Mouse (Mus musculus) embryonic facial prominence, embryonic 13.5 days (tissue): ENCODE data around the gene Galnt6. TPM values are rescaled to one million over a fixed set of nuclear protein-coding genes. Genes with fewer than 3 reads are reported as not detected.

Source experiments
- ATAC-seq: fragments of 200-750 bp; cut with Nextera tagmentation; 2 replicates; pipeline ENCODE4 v1.8.0; 2017; ENCODE audit warnings: low read depth; ENCODE audit not compliant: insufficient number of reproducible peaks, insufficient read depth, low FRiP score, low TSS enrichment
- H3K27ac ChIP-seq: fragments of 300-500 bp; sonication (generic); 2 replicates; pipeline ENCODE4 v1.5.1; 2015; ENCODE audit warnings: moderate library complexity, mild to moderate bottlenecking, inconsistent platforms
- H3K27me3 ChIP-seq: fragments of 300-500 bp; sonication (generic); 2 replicates; pipeline ENCODE4 v1.6.1; 2015; ENCODE audit warnings: mild to moderate bottlenecking, inconsistent platforms
- H3K36me3 ChIP-seq: fragments of 300-500 bp; sonication (generic); 2 replicates; pipeline ENCODE4 v1.6.1; 2015; ENCODE audit warnings: mild to moderate bottlenecking, inconsistent platforms
- H3K4me1 ChIP-seq: fragments of 300-500 bp; sonication (generic); 2 replicates; pipeline ENCODE4 v1.6.1; 2015; ENCODE audit warnings: inconsistent platforms
- H3K4me2 ChIP-seq: fragments of 300-500 bp; sonication (generic); 2 replicates; pipeline ENCODE4 v1.6.1; 2015; ENCODE audit warnings: moderate library complexity, mild to moderate bottlenecking, inconsistent platforms
- H3K4me3 ChIP-seq: fragments of 300-500 bp; sonication (generic); 2 replicates; pipeline ENCODE4 v1.5.1; 2015; ENCODE audit warnings: mild to moderate bottlenecking, inconsistent platforms
- H3K9ac ChIP-seq: fragments of 300-500 bp; sonication (generic); 2 replicates; pipeline ENCODE4 v1.6.1; 2015; ENCODE audit warnings: mild to moderate bottlenecking, inconsistent platforms
- H3K9me3 ChIP-seq: fragments of 300-500 bp; sonication (generic); 2 replicates; pipeline ENCODE4 v1.6.1; 2016; ENCODE audit warnings: inconsistent platforms
- WGBS: fragments of 180-500 bp; shearing (Covaris S2); methylation state at CpG from one replicate; pipeline ENCODE4 v1.1.7; 2015; ENCODE audit warnings: mixed read lengths; 5-methylcytosine and 5-hydroxymethylcytosine counted together
- polyA plus RNA-seq: library from polyadenylated mRNA; unstranded; fragments of >200 nt; fragmentation: Nextera tagmentation; extraction: Ambion mirVana; gene quantifications from 2 replicates; pipeline ENCODE4 v1.2.1, GENCODE M21; 2015

Gene Galnt6
- polyA plus RNA-seq, 1 experiment from 2014 or later, result 1.3 TPM

- no peaks in the 10 kb centered on the region for H3K36me3 ChIP-seq
- 39% methylated on average over 3 of the region's 3 CpGs for WGBS
- no peak overlapping the region for H3K4me3 ChIP-seq
- H3K4me1 ChIP-seq, result peaks cover 3% of the 10 kb centered on the region; the same call in 1 of the 2 replicates
- peaks cover 8% of the 10 kb centered on the region; the same call in 1 of the 2 replicates for H3K27me3 ChIP-seq
- no peak overlapping the region for H3K9ac ChIP-seq
- no peak overlapping the region for H3K27ac ChIP-seq
- H3K4me2 ChIP-seq, result no peak overlapping the region
- H3K9me3 ChIP-seq, result no peaks in the 10 kb centered on the region
- no peak for ATAC-seq
Observed at GRCm38 (mm10) chr15:100680381-100680780, 48.8 kb downstream of the Galnt6 start.

- Histone ChIP-seq H3K4me2 (no peak overlapping the region), H3K4me3 (no peak overlapping the region), H3K9me3 (no peaks in the 10 kb centered on the region), H3K27me3 (no peaks in the 10 kb centered on the region), H3K27ac (no peak overlapping the region), H3K9ac (no peak overlapping the region), H3K4me1 (no peaks in the 10 kb centered on the region), H3K36me3 (no peaks in the 10 kb centered on the region)
- no peak for ATAC-seq
- WGBS, result 90% methylated on average over 14 of the region's 14 CpGs
Observed at GRCm38 (mm10) chr15:100679005-100679404, 50.2 kb downstream of the Galnt6 start.

- Histone ChIP-seq H3K4me3 (no peak overlapping the region), H3K9ac (no peak overlapping the region), H3K27ac (no peak overlapping the region), H3K4me1 (no peaks in the 10 kb centered on the region), H3K27me3 (no peaks in the 10 kb centered on the region), H3K4me2 (no peak overlapping the region), H3K36me3 (no peaks in the 10 kb centered on the region), H3K9me3 (no peaks in the 10 kb centered on the region)
- ATAC-seq, result no peak
- 61% methylated on average over 12 of the region's 12 CpGs for WGBS
Observed at GRCm38 (mm10) chr15:100678581-100678980, 50.6 kb downstream of the Galnt6 start.

- Histone ChIP-seq H3K9me3 (no peaks in the 10 kb centered on the region), H3K9ac (no peak overlapping the region), H3K27me3 (no peaks in the 10 kb centered on the region), H3K4me2 (no peak overlapping the region), H3K27ac (no peak overlapping the region), H3K4me3 (no peak overlapping the region), H3K4me1 (no peaks in the 10 kb centered on the region), H3K36me3 (no peaks in the 10 kb centered on the region)
- ATAC-seq, result no peak
- WGBS, result 88% methylated on average over 8 of the region's 8 CpGs
Observed at GRCm38 (mm10) chr15:100677675-100678074, 51.5 kb downstream of the Galnt6 start.

DNA sequence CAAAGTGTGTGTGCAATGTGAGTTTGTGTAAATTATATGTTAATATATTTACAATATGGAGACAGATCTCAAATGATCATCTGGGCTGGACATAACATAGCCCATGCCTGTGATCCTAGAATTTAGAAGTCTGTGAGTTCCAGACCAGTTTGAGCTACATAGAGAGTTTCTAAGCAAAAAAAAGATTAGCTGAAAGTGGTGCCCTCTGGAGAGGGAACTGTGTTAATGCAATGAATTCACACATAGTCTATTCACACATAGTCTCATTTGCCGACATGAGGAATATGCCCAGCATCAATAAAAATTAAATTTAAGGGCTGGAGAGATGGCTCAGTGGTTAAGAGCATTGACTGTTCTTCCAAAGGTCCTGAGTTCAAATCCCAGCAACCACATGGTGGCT, 52.7 kb downstream of the Galnt6 start:
- Histone ChIP-seq H3K27ac (no peak overlapping the region), H3K36me3 (no peaks in the 10 kb centered on the region), H3K4me2 (no peak overlapping the region), H3K4me1 (no peaks in the 10 kb centered on the region), H3K27me3 (no peaks in the 10 kb centered on the region), H3K9me3 (no peaks in the 10 kb centered on the region), H3K9ac (no peak overlapping the region), H3K4me3 (no peak overlapping the region)
- no peak for ATAC-seq
- 86% methylated on average over 1 of the region's 1 CpGs for WGBS

- no peaks in the 10 kb centered on the region for H3K36me3 ChIP-seq
- H3K27ac ChIP-seq, result no peak overlapping the region
- H3K4me3 ChIP-seq, result no peak overlapping the region
- no peak for ATAC-seq
- H3K4me2 ChIP-seq, result no peak overlapping the region
- H3K9ac ChIP-seq, result no peak overlapping the region
- 44% methylated on average over 3 of the region's 3 CpGs for WGBS
- H3K9me3 ChIP-seq, result no peaks in the 10 kb centered on the region
- H3K4me1 ChIP-seq, result no peaks in the 10 kb centered on the region
- H3K27me3 ChIP-seq, result no peaks in the 10 kb centered on the region
Observed at GRCm38 (mm10) chr15:100675486-100675885, 53.7 kb downstream of the Galnt6 start.

DNA sequence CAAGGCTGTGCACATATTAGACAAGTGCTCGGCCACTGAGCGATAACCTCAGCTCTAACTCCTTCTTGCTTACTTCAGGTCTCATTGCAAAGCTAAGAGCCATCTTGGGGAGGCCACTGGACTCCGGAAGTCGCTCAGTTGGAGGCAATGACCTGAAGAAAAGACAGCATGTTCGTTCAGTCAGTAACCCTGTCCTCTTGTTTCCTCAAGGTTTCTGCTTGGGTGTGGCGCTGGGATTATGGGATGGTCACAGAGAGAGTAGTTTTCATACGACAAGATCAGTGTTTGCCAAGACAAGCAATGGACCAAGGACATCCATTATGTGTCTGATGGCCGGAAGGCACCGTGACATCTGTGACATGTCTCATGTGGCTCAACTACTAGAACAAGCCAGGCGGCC, 54.6 kb downstream of the Galnt6 start:
- Histone ChIP-seq H3K9me3 (no peaks in the 10 kb centered on the region), H3K4me2 (no peak overlapping the region), H3K27ac (no peak overlapping the region), H3K27me3 (no peaks in the 10 kb centered on the region), H3K9ac (no peak overlapping the region), H3K36me3 (no peaks in the 10 kb centered on the region), H3K4me1 (no peaks in the 10 kb centered on the region), H3K4me3 (no peak overlapping the region)
- WGBS, result 87% methylated on average over 10 of the region's 10 CpGs
- ATAC-seq, result no peak

DNA sequence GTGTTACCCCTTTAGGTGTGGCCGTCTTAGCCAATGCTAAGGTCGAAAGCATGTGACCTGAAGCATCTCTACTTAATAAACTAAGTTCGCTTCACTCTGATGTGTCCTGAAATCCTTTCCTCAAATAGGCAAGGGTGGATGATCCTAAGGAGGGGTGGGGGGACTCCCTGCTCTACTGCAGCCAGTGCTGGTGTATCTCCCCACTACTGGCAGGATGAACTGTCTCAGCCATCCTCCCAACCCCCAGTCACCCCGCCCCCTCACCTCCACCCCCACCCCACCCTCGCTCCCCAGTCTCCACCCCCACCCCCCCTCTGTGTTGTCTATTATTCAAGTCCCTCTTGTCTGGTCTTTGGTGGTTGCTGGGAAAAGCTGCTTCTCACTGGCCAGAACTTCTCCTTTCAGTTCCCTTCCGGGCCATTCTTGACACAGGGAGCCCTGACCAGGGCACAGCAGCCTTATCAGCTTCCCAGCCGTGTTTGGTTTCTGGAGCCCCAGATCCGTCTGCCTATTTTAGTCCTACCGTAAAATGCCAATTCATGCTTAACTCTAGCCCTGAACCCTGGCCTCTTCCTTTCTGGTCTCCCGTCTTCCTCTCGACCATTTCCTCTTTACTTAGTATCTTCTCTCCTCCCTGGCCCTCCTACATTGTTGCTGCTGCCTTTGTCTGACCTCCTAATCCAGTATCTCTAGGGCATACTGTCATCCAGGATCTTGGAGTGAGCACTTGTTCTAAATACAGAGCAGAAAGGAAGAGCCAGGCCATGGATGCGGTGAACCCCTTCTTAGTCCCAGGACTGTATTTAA, 55.4 kb downstream of the Galnt6 start:
- Histone ChIP-seq H3K9me3 (no peaks in the 10 kb centered on the region), H3K27ac (no peak overlapping the region), H3K4me3 (no peak overlapping the region), H3K9ac (no peak overlapping the region), H3K4me2 (no peak overlapping the region), H3K4me1 (no peaks in the 10 kb centered on the region), H3K27me3 (no peaks in the 10 kb centered on the region), H3K36me3 (no peaks in the 10 kb centered on the region)
- 53% methylated on average over 12 of the region's 12 CpGs for WGBS
- no peak for ATAC-seq

DNA sequence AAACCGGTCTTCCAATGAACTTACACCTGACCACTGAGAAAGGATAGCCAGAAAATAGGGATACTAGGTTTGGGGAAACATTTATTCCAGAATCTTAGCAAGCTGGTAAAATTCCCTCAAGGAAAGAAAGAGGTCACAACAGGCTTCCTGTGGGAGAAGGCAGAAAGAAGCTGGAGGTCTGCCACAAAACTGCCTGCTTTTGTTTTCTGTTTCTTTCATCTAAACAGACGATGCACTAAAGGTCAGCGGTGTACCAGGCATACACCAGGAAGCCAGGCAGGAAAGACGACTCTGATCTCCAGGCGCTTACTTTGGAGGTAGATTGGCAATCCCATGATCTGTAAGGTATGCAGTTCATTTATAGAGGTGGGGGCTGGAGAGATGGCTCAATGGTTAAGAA, 58.3 kb downstream of the Galnt6 start:
- Histone ChIP-seq H3K4me1 (peaks cover 11% of the 10 kb centered on the region), H3K4me3 (no peak overlapping the region), H3K9me3 (no peaks in the 10 kb centered on the region), H3K36me3 (no peaks in the 10 kb centered on the region), H3K4me2 (no peak overlapping the region), H3K27me3 (no peaks in the 10 kb centered on the region), H3K27ac (no peak overlapping the region), H3K9ac (no peak overlapping the region)
- no peak for ATAC-seq
- WGBS, result 64% methylated on average over 5 of the region's 5 CpGs

- H3K36me3 ChIP-seq, result no peaks in the 10 kb centered on the region
- ATAC-seq, result no peak
- WGBS, result 48% methylated on average over 8 of the region's 8 CpGs
- H3K4me1 ChIP-seq, result peaks cover 13% of the 10 kb centered on the region
- no peak overlapping the region for H3K9ac ChIP-seq
- H3K27me3 ChIP-seq, result no peaks in the 10 kb centered on the region
- H3K4me3 ChIP-seq, result no peak overlapping the region
- H3K27ac ChIP-seq, result no peak overlapping the region
- no peaks in the 10 kb centered on the region for H3K9me3 ChIP-seq
- H3K4me2 ChIP-seq, result no peak overlapping the region
Observed at GRCm38 (mm10) chr15:100670004-100670403, 59.2 kb downstream of the Galnt6 start.

DNA sequence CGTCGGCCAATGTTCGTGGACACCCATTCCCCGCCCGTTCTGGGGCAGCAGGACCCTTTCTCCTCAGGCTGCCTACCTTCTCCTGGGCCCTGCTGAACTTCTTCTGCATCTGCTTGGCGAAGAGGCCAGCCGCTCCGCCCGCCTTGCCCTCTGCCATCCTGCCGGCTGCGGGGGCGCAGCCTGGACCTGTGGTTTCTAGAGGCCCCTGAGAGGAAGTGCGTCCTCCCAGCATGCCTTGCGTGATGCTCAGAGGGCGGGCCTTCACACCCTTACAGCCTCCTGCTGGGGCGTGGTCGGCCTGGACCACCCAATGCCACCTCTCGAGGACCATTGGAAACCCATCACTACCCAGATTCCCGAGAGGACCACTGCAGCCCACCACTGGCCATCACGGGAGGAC, 59.8 kb downstream of the Galnt6 start, which contains the start of gene Bin2:
TSS of gene Bin2 (minus strand) at position 217 of the 400 bp plus-strand sequence.
- no peaks in the 10 kb centered on the region for H3K27me3 ChIP-seq
- H3K4me2 ChIP-seq, result no peak within 1 kb of the TSS
- peaks cover 13% of the 10 kb centered on the region for H3K4me1 ChIP-seq
- no peaks in the 10 kb centered on the region for H3K36me3 ChIP-seq
- ATAC-seq, result no peak
- no peak within 1 kb of the TSS for H3K9ac ChIP-seq
- no peak within 1 kb of the TSS for H3K27ac ChIP-seq
- 94% methylated on average over 20 of the region's 20 CpGs for WGBS
- H3K4me3 ChIP-seq, result no peak within 1 kb of the TSS
- H3K9me3 ChIP-seq, result no peaks in the 10 kb centered on the region

- no peaks in the 10 kb centered on the region for H3K36me3 ChIP-seq
- H3K9me3 ChIP-seq, result no peaks in the 10 kb centered on the region
- no peak overlapping the region for H3K4me2 ChIP-seq
- H3K27ac ChIP-seq, result no peak overlapping the region
- H3K9ac ChIP-seq, result no peak overlapping the region
- WGBS, result 78% methylated on average over 5 of the region's 5 CpGs
- no peaks in the 10 kb centered on the region for H3K27me3 ChIP-seq
- H3K4me1 ChIP-seq, result peaks cover 13% of the 10 kb centered on the region
- no peak overlapping the region for H3K4me3 ChIP-seq
- no peak for ATAC-seq
Observed at GRCm38 (mm10) chr15:100667871-100668545, 61.2 kb downstream of the Galnt6 start.
